Mouse (Mus musculus) thymus, adult 2 months (tissue): ENCODE results near the gene Myo7a. TPM values are rescaled to one million over a fixed set of nuclear protein-coding genes. Genes with fewer than 3 reads are reported as not detected.

ENCODE experiments used
- DNase-seq: peaks from one replicate; pipeline ENCODE4 v3.0.0; 2021
- H3K27ac ChIP-seq: fragments of 200-500 bp; 2 replicates; pipeline ENCODE4 v1.5.1; 2012; ENCODE audit warnings: low read length, control low read depth; ENCODE audit not compliant: control insufficient read depth, insufficient read depth
- H3K27me3 ChIP-seq: fragments of 200-500 bp; 2 replicates; pipeline ENCODE4 v1.6.1; 2012; ENCODE audit warnings: mild to moderate bottlenecking, low read length, moderate library complexity, mixed read lengths; ENCODE audit not compliant: control insufficient read depth, insufficient read depth
- H3K36me3 ChIP-seq: fragments of 200-500 bp; 2 replicates; pipeline ENCODE4 v1.6.1; 2012; ENCODE audit warnings: mild to moderate bottlenecking, low read length, moderate library complexity; ENCODE audit not compliant: control insufficient read depth, insufficient read depth
- H3K4me1 ChIP-seq: fragments of 200-500 bp; replicated peaks from 2 replicates; pipeline ENCODE4 v1.6.1; 2012; ENCODE audit warnings: low read length; ENCODE audit not compliant: control insufficient read depth, insufficient read depth
- H3K4me3 ChIP-seq: fragments of 200-500 bp; 2 replicates; pipeline ENCODE4 v1.5.1; 2012; ENCODE audit warnings: mild to moderate bottlenecking, low read length, control low read depth, moderate library complexity; ENCODE audit not compliant: control insufficient read depth, insufficient read depth
- CTCF ChIP-seq: fragments of 200-500 bp; IDR thresholded peaks from 2 replicates; pipeline ENCODE4 v1.5.1; 2012; ENCODE audit warnings: mild to moderate bottlenecking, control low read depth, low read length, moderate library complexity, borderline replicate concordance; ENCODE audit not compliant: control insufficient read depth, poor library complexity, insufficient read depth; ENCODE audit errors: extremely low read depth
- POLR2A ChIP-seq: fragments of 200-500 bp; IDR thresholded peaks from 2 replicates; pipeline ENCODE4 v1.6.1; 2012; ENCODE audit warnings: mild to moderate bottlenecking, low read length, control low read depth, moderate library complexity; ENCODE audit not compliant: control insufficient read depth, poor library complexity, insufficient read depth; ENCODE audit errors: extremely low read depth
- WGBS: fragments of 180-500 bp; shearing (Covaris S2); methylation state at CpG from one replicate; pipeline ENCODE4 v1.1.7; 2018; 5-methylcytosine and 5-hydroxymethylcytosine counted together
- polyA plus RNA-seq: library from polyadenylated mRNA; depleted of rRNA; stranded (reverse); fragments of >200 nt; gene quantifications from 2 replicates; pipeline ENCODE4 v1.2.3, GENCODE M21; 2012

Gene Myo7a
- polyA plus RNA-seq, 1 experiment = 10.1 TPM

- H3K4me3 ChIP-seq = peak overlapping the region; percentile 51
- H3K27ac ChIP-seq = no peak overlapping the region
- 2% methylated on average over 7 of the region's 7 CpGs for WGBS
- no peaks in the 10 kb centered on the region for H3K27me3 ChIP-seq
- peak; percentile 78 for DNase-seq
- TF ChIP-seq POLR2A (no peak), CTCF (peak; percentile 71; the same call in 1 of the 2 replicates)
- no peaks in the 10 kb centered on the region for H3K36me3 ChIP-seq
- peaks cover 10% of the 10 kb centered on the region for H3K4me1 ChIP-seq
Measured at GRCm38 (mm10) chr7:98120325-98120724, 1.0 kb upstream of the Myo7a start.

- 77% methylated on average over 2 of the region's 2 CpGs for WGBS
- no peak overlapping the region for H3K27ac ChIP-seq
Measured at GRCm38 (mm10) chr7:98119961-98120232, 573 bp upstream of the Myo7a start.

GRCm38 (mm10) chr7:98117012-98117660 is 2.2 kb downstream of the Myo7a start:
- no peak for DNase-seq
- H3K4me1 ChIP-seq = peaks cover 4% of the 10 kb centered on the region
- H3K27ac ChIP-seq = no peak overlapping the region
- no peak for TF ChIP-seq POLR2A
- TF ChIP-seq CTCF = no peak
- H3K27me3 ChIP-seq = no peaks in the 10 kb centered on the region
- no peaks in the 10 kb centered on the region for H3K36me3 ChIP-seq
- no peak overlapping the region for H3K4me3 ChIP-seq
- 49% methylated on average over 11 of the region's 11 CpGs for WGBS

More at GRCm38 (mm10) chr7:98119961-98120232, 573 bp upstream of the Myo7a start:
- DNase-seq = no peak
- Histone ChIP-seq H3K27me3 (no peaks in the 10 kb centered on the region), H3K36me3 (no peaks in the 10 kb centered on the region), H3K4me3 (no peak overlapping the region), H3K4me1 (peaks cover 10% of the 10 kb centered on the region)
- TF ChIP-seq POLR2A (no peak), CTCF (no peak)

GRCm38 (mm10) chr7:98114656-98115055 is 4.7 kb downstream of the Myo7a start:
- Histone ChIP-seq H3K27ac (no peak overlapping the region), H3K27me3 (no peaks in the 10 kb centered on the region; the same call in 1 of the 2 replicates), H3K4me1 (no peaks in the 10 kb centered on the region), H3K4me3 (no peak overlapping the region), H3K36me3 (no peaks in the 10 kb centered on the region)
- no peak for TF ChIP-seq POLR2A
- TF ChIP-seq CTCF = no peak
- WGBS = 80% methylated on average over 6 of the region's 6 CpGs
- DNase-seq = no peak

- no peak for TF ChIP-seq POLR2A
- TF ChIP-seq CTCF = no peak
Measured at GRCm38 (mm10) chr7:98111233-98111632, 8.1 kb downstream of the Myo7a start.

GRCm38 (mm10) chr7:98109771-98110170 is 9.6 kb downstream of the Myo7a start:
- Histone ChIP-seq H3K27ac (no peak overlapping the region), H3K4me1 (peaks cover 21% of the 10 kb centered on the region), H3K36me3 (no peaks in the 10 kb centered on the region), H3K27me3 (no peaks in the 10 kb centered on the region; the same call in 1 of the 2 replicates), H3K4me3 (no peak overlapping the region)
- WGBS = 93% methylated on average over 4 of the region's 4 CpGs
- DNase-seq = no peak
- TF ChIP-seq CTCF = no peak
- no peak for TF ChIP-seq POLR2A

More at GRCm38 (mm10) chr7:98111233-98111632, 8.1 kb downstream of the Myo7a start:
- no peak for DNase-seq
- Histone ChIP-seq H3K4me1 (peaks cover 21% of the 10 kb centered on the region), H3K36me3 (no peaks in the 10 kb centered on the region), H3K4me3 (no peak overlapping the region), H3K27me3 (no peaks in the 10 kb centered on the region; the same call in 1 of the 2 replicates), H3K27ac (no peak overlapping the region)
- 31% methylated on average over 25 of the region's 25 CpGs for WGBS

GRCm38 (mm10) chr7:98108636-98109430 is 10.5 kb downstream of the Myo7a start:
- H3K27ac ChIP-seq = no peak overlapping the region
- TF ChIP-seq POLR2A (no peak), CTCF (no peak)
- H3K27me3 ChIP-seq = no peaks in the 10 kb centered on the region; the same call in 1 of the 2 replicates
- no peaks in the 10 kb centered on the region for H3K36me3 ChIP-seq
- 53% methylated on average over 16 of the region's 16 CpGs for WGBS
- H3K4me3 ChIP-seq = no peak overlapping the region
- peak; percentile 17 for DNase-seq
- peaks cover 21% of the 10 kb centered on the region for H3K4me1 ChIP-seq
